Mouse (Mus musculus): ENCODE results near the gene Nmrk2. TPM values are rescaled to one million over a fixed set of nuclear protein-coding genes. Genes with fewer than 3 reads are reported as not detected.
"Not testable (repeated sequence)": the region's sequence is repeated elsewhere in the genome, so short reads cannot be mapped to it uniquely, and the experiment has no call there.

Nmrk2 gene
- polyA plus RNA-seq, 1 experiment from 2014 or later: 0.18 TPM

DNA sequence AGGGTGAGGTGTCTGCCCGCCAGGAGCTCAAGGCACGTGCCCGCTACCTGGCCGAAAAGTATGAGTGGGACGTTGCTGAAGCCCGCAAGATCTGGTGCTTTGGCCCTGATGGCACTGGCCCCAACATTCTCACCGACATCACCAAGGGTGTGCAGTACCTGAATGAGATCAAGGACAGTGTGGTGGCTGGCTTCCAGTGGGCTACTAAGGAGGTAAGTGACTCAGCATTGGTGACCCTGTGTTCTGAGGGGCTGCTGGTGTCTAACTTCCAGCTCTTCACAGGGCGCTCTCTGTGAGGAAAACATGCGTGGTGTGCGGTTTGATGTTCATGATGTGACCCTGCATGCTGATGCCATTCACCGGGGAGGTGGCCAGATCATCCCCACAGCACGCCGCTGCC lies 20.9 kb downstream of the Nmrk2 start:
- no peaks in the 10 kb centered on the region for H3K9me3 ChIP-seq
- H3K4me3 ChIP-seq (replicated peaks): no peak overlapping the region
- H3K4me1 ChIP-seq: peaks cover 45% of the 10 kb centered on the region
- H3K27ac ChIP-seq: no peak overlapping the region
- no peaks in the 10 kb centered on the region for H3K27me3 ChIP-seq (replicated peaks)
- H3K9ac ChIP-seq: no peak overlapping the region
- no peak overlapping the region for H3K4me2 ChIP-seq
- peaks cover 53% of the 10 kb centered on the region for H3K36me3 ChIP-seq
- no peak for ATAC-seq (ENCODE audit: insufficient read depth, low FRiP score, low read depth)
- WGBS: 93% methylated on average over 13 of the region's 13 CpGs

DNA sequence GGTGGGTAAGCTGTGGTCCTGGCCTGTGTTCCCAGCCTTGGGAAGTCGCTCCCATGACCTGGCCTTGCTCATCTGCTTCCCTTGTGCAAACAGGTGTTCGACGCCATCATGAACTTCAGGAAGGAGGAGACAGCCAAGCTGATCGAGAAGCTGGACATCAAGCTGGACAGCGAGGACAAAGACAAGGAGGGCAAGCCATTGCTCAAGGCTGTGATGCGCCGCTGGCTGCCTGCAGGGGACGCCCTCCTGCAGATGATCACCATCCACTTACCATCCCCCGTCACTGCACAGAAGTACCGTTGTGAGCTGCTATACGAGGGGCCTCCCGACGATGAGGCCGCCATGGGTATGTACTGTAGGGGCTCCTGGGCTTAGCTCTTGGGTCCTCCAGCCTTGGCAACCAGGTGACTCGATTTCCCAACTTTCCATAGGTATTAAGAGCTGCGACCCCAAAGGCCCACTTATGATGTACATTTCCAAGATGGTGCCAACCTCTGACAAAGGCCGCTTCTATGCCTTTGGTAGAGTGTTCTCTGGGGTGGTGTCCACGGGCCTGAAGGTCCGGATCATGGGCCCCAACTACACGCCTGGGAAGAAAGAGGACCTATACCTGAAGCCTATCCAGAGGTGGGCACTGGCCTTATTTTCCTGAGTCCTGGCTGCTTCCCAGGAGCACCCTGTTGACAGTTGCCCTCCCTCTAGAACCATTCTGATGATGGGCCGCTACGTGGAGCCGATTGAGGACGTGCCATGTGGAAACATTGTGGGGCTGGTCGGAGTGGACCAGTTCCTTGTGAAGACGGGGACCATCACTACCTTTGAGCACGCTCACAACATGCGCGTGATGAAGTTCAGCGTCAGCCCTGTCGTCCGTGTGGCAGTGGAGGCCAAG lies 22.2 kb downstream of the Nmrk2 start:
- Histone ChIP-seq H3K9me3 (no peaks in the 10 kb centered on the region), H3K27ac (peak overlapping the region; percentile 35; the same call in 1 of the 2 replicates), H3K4me3 (replicated peaks) (no peak overlapping the region), H3K9ac (0 out of 2 replicates have a peak overlapping the region, but pooled peaks have one; percentile 9), H3K4me2 (no peak overlapping the region), H3K4me1 (peaks cover 55% of the 10 kb centered on the region), H3K27me3 (replicated peaks) (no peaks in the 10 kb centered on the region), H3K36me3 (peaks cover 53% of the 10 kb centered on the region)
- 87% methylated on average over 32 of the region's 32 CpGs for WGBS
- ATAC-seq (ENCODE audit: insufficient read depth, low FRiP score, low read depth): no peak

DNA sequence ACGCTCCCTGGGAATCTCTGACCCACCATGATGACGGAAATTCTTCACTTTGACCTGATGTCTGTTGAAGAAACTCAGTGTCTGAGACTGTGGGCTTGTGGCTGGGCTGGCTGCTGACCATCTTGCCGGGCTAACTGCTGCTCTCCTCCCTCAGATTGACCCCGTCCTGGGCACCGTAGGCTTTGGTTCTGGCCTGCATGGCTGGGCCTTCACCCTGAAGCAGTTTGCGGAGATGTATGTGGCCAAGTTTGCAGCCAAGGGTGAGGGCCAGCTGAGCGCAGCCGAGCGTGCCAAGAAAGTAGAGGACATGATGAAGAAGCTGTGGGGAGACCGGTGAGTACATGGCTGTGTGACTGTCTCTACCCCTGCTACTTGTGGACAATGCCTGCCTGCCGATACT lies 22.9 kb downstream of the Nmrk2 start:
- 0 out of 2 replicates have a peak overlapping the region, but pooled peaks have one; percentile 35 for H3K27ac ChIP-seq
- ATAC-seq (ENCODE audit: insufficient read depth, low FRiP score, low read depth): no peak
- no peaks in the 10 kb centered on the region for H3K27me3 ChIP-seq (replicated peaks)
- no peak overlapping the region for H3K9ac ChIP-seq
- 89% methylated on average over 11 of the region's 11 CpGs for WGBS
- peaks cover 52% of the 10 kb centered on the region for H3K36me3 ChIP-seq
- H3K4me2 ChIP-seq: no peak overlapping the region
- H3K4me3 ChIP-seq (replicated peaks): no peak overlapping the region
- peaks cover 55% of the 10 kb centered on the region for H3K4me1 ChIP-seq
- no peaks in the 10 kb centered on the region for H3K9me3 ChIP-seq

DNA sequence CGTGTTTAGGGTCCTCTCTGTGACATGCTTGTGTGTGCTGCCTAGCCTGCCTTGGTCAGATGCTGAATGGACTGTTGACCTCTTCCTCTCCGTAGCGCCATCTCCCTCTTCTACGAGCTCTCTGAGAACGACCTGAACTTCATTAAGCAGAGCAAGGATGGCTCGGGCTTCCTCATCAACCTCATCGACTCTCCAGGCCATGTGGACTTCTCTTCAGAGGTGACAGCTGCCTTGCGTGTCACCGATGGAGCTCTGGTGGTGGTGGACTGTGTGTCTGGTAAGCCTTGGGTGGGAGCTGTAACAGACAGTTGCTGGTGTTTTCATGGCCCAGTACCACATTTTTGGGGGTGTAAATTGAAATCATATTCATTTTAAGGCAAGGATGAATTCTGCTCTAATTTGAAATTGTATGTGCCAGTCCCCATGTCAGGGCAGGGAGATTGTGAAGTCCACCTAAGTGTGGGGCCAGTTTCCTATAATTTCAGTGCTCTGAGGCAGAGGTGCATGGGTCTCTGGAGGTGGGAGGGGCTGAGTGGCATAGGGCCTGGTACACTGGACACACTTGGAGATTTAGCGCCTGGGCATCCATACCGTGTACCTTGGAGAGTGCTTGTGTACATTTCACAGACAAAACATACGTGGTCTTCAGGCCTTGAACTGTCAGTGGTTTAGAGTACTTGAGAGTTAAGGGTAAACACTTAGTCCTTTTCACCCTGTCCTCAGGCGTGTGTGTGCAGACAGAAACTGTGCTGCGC lies 23.7 kb downstream of the Nmrk2 start:
- no peak for ATAC-seq (ENCODE audit: insufficient read depth, low FRiP score, low read depth)
- H3K4me2 ChIP-seq: peak overlapping the region; percentile 86
- H3K4me3 ChIP-seq (replicated peaks): peak overlapping the region; percentile 94
- no peaks in the 10 kb centered on the region for H3K27me3 ChIP-seq (replicated peaks)
- no peaks in the 10 kb centered on the region for H3K9me3 ChIP-seq
- peaks cover 50% of the 10 kb centered on the region for H3K36me3 ChIP-seq
- H3K9ac ChIP-seq: peak overlapping the region; percentile 97
- 55% methylated on average over 14 of the region's 14 CpGs for whole genome bisulfite sequencing
- peak overlapping the region; percentile 89 for H3K27ac ChIP-seq
- peaks cover 56% of the 10 kb centered on the region for H3K4me1 ChIP-seq

DNA sequence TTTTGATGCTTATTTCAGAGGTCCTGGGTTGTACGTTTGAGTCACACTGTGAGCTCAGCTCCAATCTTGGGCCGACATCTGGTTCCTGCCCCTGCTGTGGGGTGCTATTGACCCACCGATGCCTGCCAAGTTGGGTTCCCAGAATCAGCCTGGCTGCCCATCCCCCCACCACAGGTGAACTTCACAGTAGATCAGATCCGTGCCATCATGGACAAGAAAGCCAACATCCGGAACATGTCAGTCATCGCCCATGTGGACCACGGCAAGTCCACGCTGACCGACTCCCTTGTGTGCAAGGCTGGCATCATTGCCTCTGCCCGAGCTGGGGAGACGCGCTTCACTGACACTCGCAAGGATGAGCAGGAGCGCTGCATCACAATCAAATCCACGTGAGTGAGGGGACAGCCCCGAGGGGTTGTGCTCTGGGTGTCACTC lies 24.3 kb downstream of the Nmrk2 start:
- H3K27ac ChIP-seq: peak overlapping the region; percentile 89
- H3K9me3 ChIP-seq: no peaks in the 10 kb centered on the region
- peak overlapping the region; percentile 94 for H3K4me3 ChIP-seq (replicated peaks)
- no peaks in the 10 kb centered on the region for H3K27me3 ChIP-seq (replicated peaks)
- H3K4me1 ChIP-seq: peaks cover 59% of the 10 kb centered on the region
- ATAC-seq (ENCODE audit: insufficient read depth, low FRiP score, low read depth): no peak
- H3K36me3 ChIP-seq: peaks cover 50% of the 10 kb centered on the region
- WGBS: 7% methylated on average over 16 of the region's 16 CpGs
- H3K9ac ChIP-seq: peak overlapping the region; percentile 97
- peak overlapping the region; percentile 86 for H3K4me2 ChIP-seq

DNA sequence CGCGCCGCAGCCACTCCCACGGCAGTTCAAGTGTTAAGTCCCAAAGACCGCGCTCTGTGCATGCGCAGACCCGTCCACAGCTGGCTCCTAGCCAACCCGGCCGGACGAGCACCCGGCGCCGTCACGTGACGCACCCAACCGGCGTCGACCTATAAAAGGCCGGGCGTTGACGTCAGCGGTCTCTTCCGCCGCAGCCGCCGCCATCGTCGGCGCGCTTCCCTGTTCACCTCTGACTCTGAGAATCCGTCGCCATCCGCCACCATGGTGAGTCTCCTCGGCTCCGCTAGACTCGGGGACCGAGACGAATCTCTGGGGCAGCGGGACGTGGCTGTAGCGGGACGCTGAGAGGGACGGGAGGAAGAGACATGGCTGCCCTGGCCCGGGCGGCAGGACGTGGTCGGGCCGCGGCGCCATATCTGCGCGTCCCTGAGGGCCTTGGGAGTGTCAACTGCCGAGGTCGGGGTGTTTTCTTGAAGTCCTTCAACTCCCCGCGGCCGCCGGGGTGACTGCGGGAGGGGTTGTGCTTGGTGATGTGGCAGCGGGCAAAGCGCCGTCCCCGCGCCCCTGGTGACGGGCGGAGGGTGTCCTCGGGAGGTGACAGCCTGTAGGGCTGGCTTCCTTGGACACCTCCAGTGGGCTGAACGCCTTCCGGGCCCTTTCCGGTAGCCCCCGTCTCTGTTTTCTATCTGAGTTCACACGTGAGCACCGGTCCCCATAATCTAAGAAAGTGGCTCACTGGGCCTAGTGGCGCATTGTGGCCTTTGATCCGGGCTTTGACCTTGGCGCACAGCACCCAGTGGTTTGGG lies 25.2 kb downstream of the Nmrk2 start, which contains the start of gene Eef2:
Gene Eef2 (plus strand): TSS at position 166 of the 806 bp plus-strand sequence.
- WGBS: under 1% methylated on average over 76 of the region's 77 CpGs
- peak; percentile 81 for ATAC-seq (ENCODE audit: insufficient read depth, low FRiP score, low read depth)
- Histone ChIP-seq H3K9ac (peak within 1 kb of the TSS; percentile 97), H3K27me3 (replicated peaks) (no peaks in the 10 kb centered on the region), H3K4me2 (peak within 1 kb of the TSS; percentile 86), H3K4me3 (replicated peaks) (peak within 1 kb of the TSS; percentile 94), H3K36me3 (peaks cover 42% of the 10 kb centered on the region), H3K4me1 (peaks cover 52% of the 10 kb centered on the region), H3K9me3 (no peaks in the 10 kb centered on the region), H3K27ac (peak within 1 kb of the TSS; percentile 89)

DNA sequence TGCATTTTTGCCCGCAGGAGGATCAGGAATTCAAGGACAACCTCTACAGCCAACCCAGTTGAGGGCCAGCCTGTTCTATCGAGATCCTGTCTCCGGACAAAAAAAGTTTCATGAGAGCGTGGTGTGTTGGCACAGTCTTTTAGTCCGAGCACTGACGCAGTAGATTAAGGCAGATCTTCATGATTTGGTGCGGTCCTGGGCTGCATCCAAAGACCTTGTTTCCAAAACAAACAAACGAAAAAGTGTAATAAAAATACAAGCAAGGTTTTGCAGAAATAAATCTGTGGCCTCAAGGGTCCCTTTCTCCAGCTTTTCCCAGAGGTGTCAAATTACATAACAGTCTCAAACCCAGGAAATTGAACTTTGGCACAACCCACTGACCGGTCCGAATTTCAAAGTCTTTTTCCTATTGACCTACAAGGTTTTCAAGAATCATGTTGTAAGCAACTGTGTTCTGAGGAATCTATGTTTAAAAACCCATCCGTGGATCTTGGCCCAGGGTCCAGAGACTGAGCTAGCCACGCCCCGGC lies 25.9 kb downstream of the Nmrk2 start:
- H3K4me1 ChIP-seq: peaks cover 52% of the 10 kb centered on the region
- 3% methylated on average over 13 of the region's 13 CpGs for WGBS
- ATAC-seq (ENCODE audit: insufficient read depth, low FRiP score, low read depth): peak; percentile 2; the same call in 1 of the 2 replicates

DNA sequence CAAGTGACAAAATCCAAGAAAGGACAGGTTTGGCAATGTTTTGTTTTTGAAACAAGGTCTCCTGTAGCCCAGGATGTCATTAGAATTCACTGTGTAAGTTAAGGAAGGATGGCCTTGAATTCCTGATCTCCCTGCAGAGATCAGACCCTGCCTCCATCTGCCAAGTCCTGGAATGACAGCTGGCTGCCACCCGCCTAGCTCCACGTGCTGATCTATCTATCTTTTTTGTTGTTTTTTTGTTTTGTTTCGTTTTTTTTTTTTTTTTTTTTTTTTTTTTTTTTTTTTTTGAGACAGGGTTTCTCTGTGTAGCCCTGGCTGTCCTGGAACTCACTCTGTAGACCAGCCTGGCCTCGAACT lies 26.5 kb downstream of the Nmrk2 start:
- H3K9me3 ChIP-seq; H3K9ac ChIP-seq; H3K27me3 ChIP-seq (replicated peaks); ATAC-seq (ENCODE audit: insufficient read depth, low FRiP score, low read depth): not testable (repeated sequence)
- 10% methylated on average over 4 of the region's 4 CpGs for WGBS
- H3K36me3 ChIP-seq: peaks cover 29% of the 10 kb centered on the region
- peak overlapping the region; percentile 29 for H3K4me3 ChIP-seq (replicated peaks)
- peak overlapping the region; percentile 79 for H3K27ac ChIP-seq
- H3K4me1 ChIP-seq: peaks cover 52% of the 10 kb centered on the region
- H3K4me2 ChIP-seq: peak overlapping the region; percentile 67

More for the DNA sequence above, 25.9 kb downstream of the Nmrk2 start:
- Histone ChIP-seq H3K4me3 (replicated peaks) (peak overlapping the region; percentile 94), H3K27ac (peak overlapping the region; percentile 79), H3K4me2 (peak overlapping the region; percentile 67), H3K9me3 (no peaks in the 10 kb centered on the region), H3K36me3 (peaks cover 36% of the 10 kb centered on the region), H3K27me3 (replicated peaks) (no peaks in the 10 kb centered on the region), H3K9ac (peak overlapping the region; percentile 6; the same call in 1 of the 2 replicates)

DNA sequence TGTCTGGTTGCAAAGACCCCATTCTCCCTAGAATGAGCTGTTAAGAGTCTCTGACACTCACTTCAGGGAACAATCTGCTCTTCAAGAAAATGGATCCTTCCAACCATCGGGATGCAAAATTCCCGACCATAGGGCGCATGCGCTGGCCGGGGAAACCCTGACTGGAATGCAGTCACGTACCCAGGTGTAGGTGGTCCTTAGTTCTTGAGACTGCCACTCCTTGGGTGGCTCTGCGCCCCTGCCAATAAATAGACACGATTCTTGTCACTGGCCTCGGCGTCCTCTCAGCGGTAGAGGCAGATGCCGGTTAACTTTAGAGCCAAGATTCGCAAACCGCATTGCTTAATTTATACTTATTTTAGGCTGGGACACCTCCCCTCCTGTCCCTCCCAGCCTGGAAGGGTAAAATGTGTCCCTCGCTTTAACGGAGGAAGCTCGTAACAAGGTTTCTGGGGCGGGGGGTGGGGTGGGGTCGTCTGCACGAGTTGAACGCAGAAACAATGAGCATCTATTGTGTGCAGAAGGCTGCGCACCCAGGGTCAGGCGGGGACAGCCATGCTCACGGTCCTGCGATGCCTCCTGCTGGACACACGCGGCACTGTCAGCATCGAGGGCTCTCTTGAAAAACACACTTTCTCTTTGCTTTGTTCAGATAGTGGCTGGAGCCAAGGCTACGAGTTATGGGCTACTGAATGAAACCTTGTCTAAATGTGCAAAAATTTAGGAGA lies 27.1 kb downstream of the Nmrk2 start:
- Histone ChIP-seq H3K4me3 (replicated peaks) (peak overlapping the region; percentile 29), H3K9ac (no peak overlapping the region), H3K27me3 (replicated peaks) (no peaks in the 10 kb centered on the region), H3K9me3 (no peaks in the 10 kb centered on the region), H3K27ac (peak overlapping the region; percentile 79), H3K4me1 (peaks cover 50% of the 10 kb centered on the region), H3K36me3 (peaks cover 24% of the 10 kb centered on the region), H3K4me2 (peak overlapping the region; percentile 67)
- peak; percentile 19; the same call in 1 of the 2 replicates for ATAC-seq (ENCODE audit: insufficient read depth, low FRiP score, low read depth)
- WGBS: 3% methylated on average over 29 of the region's 29 CpGs

DNA sequence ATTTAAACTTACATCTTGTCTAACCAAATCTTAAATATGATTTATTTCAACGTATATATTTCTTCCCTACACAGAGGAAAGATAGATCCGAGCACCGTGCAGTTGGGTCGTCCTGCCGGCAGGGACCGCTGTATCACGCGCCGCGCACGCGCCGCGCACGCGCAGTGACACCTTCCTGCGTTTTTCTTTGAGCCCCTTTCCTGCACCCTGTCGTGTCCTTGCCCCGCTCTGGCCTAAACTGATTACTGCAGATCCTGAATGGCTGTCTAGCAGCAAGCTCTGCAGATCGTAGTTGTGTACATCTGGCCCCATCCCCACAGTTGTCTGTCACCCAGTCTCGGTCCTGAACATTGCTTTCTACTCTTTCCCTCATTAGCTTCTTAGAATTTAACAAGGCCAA lies 28.7 kb downstream of the Nmrk2 start:
- peaks cover 37% of the 10 kb centered on the region for H3K4me1 ChIP-seq
- peak overlapping the region; percentile 38 for H3K4me2 ChIP-seq
- 4% methylated on average over 21 of the region's 21 CpGs for WGBS
- H3K36me3 ChIP-seq: peaks cover 7% of the 10 kb centered on the region
- H3K9me3 ChIP-seq: no peaks in the 10 kb centered on the region
- peak overlapping the region; percentile 87 for H3K27ac ChIP-seq
- H3K9ac ChIP-seq: no peak overlapping the region
- no peaks in the 10 kb centered on the region for H3K27me3 ChIP-seq (replicated peaks)
- peak; percentile 25; the same call in 1 of the 2 replicates for ATAC-seq (ENCODE audit: insufficient read depth, low FRiP score, low read depth)
- peak overlapping the region; percentile 4; the same call in 1 of the 2 replicates for H3K4me3 ChIP-seq (replicated peaks)

All from stomach, embryonic 15.5 days (tissue).